Comparison of ENCODE assay signal across 8 mouse cellular contexts in genomic region chr6:119341409-119341808, GRCm38 (mm10). TPM values are rescaled to one million over a fixed set of nuclear protein-coding genes. Genes with fewer than 3 reads are reported as not detected.
DNase-seq lines count a peak whose midpoint lies in the region; ATAC-seq lines count a peak whose summit lies in the region.

No protein-coding gene starts in this region.

- no peak overlapping the region for H3K4me2 ChIP-seq in heart, embryonic 12.5 days
- no peak overlapping the region for H3K4me2 ChIP-seq in embryonic facial prominence, embryonic 11.5 days (ENCODE audit: low read depth, low read length)
- H3K4me2 ChIP-seq in liver, embryonic 12.5 days = no peak overlapping the region

- no peak overlapping the region for H3K9ac ChIP-seq in heart, embryonic 12.5 days
- no peak overlapping the region for H3K9ac ChIP-seq in embryonic facial prominence, embryonic 11.5 days (replicated peaks; ENCODE audit: low read length)
- H3K9ac ChIP-seq in liver, embryonic 12.5 days = no peak overlapping the region

- no peaks in the 10 kb centered on the region for H3K9me3 ChIP-seq in heart, embryonic 12.5 days (replicated peaks)
- no peaks in the 10 kb centered on the region for H3K9me3 ChIP-seq in embryonic facial prominence, embryonic 11.5 days (replicated peaks; ENCODE audit: control insufficient read depth, low read length)
- no peaks in the 10 kb centered on the region for H3K9me3 ChIP-seq in liver, embryonic 12.5 days (replicated peaks)

- no peak for ATAC-seq in heart, embryonic 12.5 days (ENCODE audit: insufficient number of reproducible peaks, low FRiP score)
- no peak for ATAC-seq in embryonic facial prominence, embryonic 11.5 days (replicated peaks; ENCODE audit: insufficient number of reproducible peaks, low FRiP score, low TSS enrichment, low read depth)
- ATAC-seq in liver, embryonic 12.5 days = peak; percentile 22; the same call in 1 of the 2 replicates

- H3K4me1 ChIP-seq in heart, embryonic 12.5 days (replicated peaks) = no peaks in the 10 kb centered on the region; the same call in 1 of the 2 replicates
- H3K4me1 ChIP-seq in embryonic facial prominence, embryonic 11.5 days (ENCODE audit: control insufficient read depth, insufficient read depth, low read length) = no peaks in the 10 kb centered on the region
- 0 out of 2 replicates have a peak, but pooled peaks cover under 1% of the 10 kb centered on the region for H3K4me1 ChIP-seq in liver, embryonic 12.5 days

- H3K27me3 ChIP-seq in heart, embryonic 12.5 days (replicated peaks) = no peaks in the 10 kb centered on the region
- H3K27me3 ChIP-seq in embryonic facial prominence, embryonic 11.5 days (ENCODE audit: control insufficient read depth, insufficient read depth, low read length) = no peaks in the 10 kb centered on the region
- no peaks in the 10 kb centered on the region for H3K27me3 ChIP-seq in liver, embryonic 12.5 days (replicated peaks)

- H3K27ac ChIP-seq in heart, embryonic 12.5 days (ENCODE audit: poor library complexity, severe bottlenecking) = no peak overlapping the region
- H3K27ac ChIP-seq in embryonic facial prominence, embryonic 11.5 days (replicated peaks; ENCODE audit: low read depth, low read length) = no peak overlapping the region
- no peak overlapping the region for H3K27ac ChIP-seq in liver, embryonic 12.5 days

- H3K36me3 ChIP-seq in heart, embryonic 12.5 days = no peaks in the 10 kb centered on the region
- H3K36me3 ChIP-seq in embryonic facial prominence, embryonic 11.5 days (replicated peaks; ENCODE audit: control insufficient read depth, insufficient read depth, low read depth, low read length) = no peaks in the 10 kb centered on the region
- H3K36me3 ChIP-seq in liver, embryonic 12.5 days = no peaks in the 10 kb centered on the region

- H3K4me3 ChIP-seq in heart, embryonic 12.5 days = no peak overlapping the region
- H3K4me3 ChIP-seq in embryonic facial prominence, embryonic 11.5 days (ENCODE audit: low read depth, low read length) = no peak overlapping the region
- H3K4me3 ChIP-seq in liver, embryonic 12.5 days = no peak overlapping the region

- DNase-seq in heart, adult 11 months = peak; percentile 89
- peak; percentile 51 for DNase-seq in ES-CJ7 (ENCODE audit: low read depth, low spot score)
- peak; percentile 54 for DNase-seq in embryonic facial prominence, embryonic 11.5 days (ENCODE audit: low spot score)
- peak; percentile 45 for DNase-seq in skeletal muscle tissue, adult 2 months (ENCODE audit: low read depth, low spot score)
- no peak for DNase-seq in gastrocnemius, adult 8-10 months (ENCODE audit: low spot score in 2 of 2)
- DNase-seq in thymus, postnatal 25 days = no peak

RNA-seq across cellular contexts. Expression of gene Lrtm2, which starts 10.8 kb away (rescaled TPM):
- 0.05 and 0.15 TPM in 2 replicates for polyA plus RNA-seq in heart, embryonic 12.5 days (2016; fragmentation: Nextera tagmentation; extraction: Ambion mirVana)
- polyA plus RNA-seq in embryonic facial prominence, embryonic 11.5 days (2014; fragmentation: Nextera tagmentation; extraction: Ambion mirVana) = 0.10 TPM in 1 of 2 replicates, not detected in the other
- polyA plus RNA-seq in liver, embryonic 12.5 days (2016; fragmentation: Nextera tagmentation; extraction: Ambion mirVana) = not detected in 2 replicates
- total RNA-seq in gastrocnemius, adult 8-10 months (2022) = under 1 TPM; 0.07 to 0.31 (median 0.19) TPM

Comparison
In these comparisons a context has a peak if more than half of its experiments do, and no peak if none do; other contexts are left out.
1. DNase-seq: peak in heart, adult 11 months (single experiment), ES-CJ7 (single experiment), embryonic facial prominence, embryonic 11.5 days (single experiment) and skeletal muscle tissue, adult 2 months (single experiment); none in gastrocnemius, adult 8-10 months (0 of 2) and thymus, postnatal 25 days (single experiment).